Mouse (Mus musculus) midbrain, embryonic 10.5 days (tissue): ENCODE measurements around the gene Obscn. TPM values are rescaled to one million over a fixed set of nuclear protein-coding genes. Genes with fewer than 3 reads are reported as not detected.

Source experiments
- DNase-seq: peaks from one replicate; pipeline ENCODE4 v3.0.0-alpha.2; 2017; ENCODE audit warnings: low spot score
- H3K27ac ChIP-seq: fragments of 300-500 bp; sonication (generic); replicated peaks from 2 replicates; pipeline ENCODE4 v1.5.1; 2016; ENCODE audit warnings: mild to moderate bottlenecking
- H3K27me3 ChIP-seq: fragments of 300-500 bp; sonication (generic); 2 replicates; pipeline ENCODE4 v1.6.1; 2016; ENCODE audit warnings: low read depth, mild to moderate bottlenecking; ENCODE audit not compliant: poor library complexity, severe bottlenecking
- H3K36me3 ChIP-seq: fragments of 300-500 bp; sonication (generic); 2 replicates; pipeline ENCODE4 v1.6.1; 2016; ENCODE audit warnings: mild to moderate bottlenecking, moderate library complexity
- H3K4me1 ChIP-seq: fragments of 300-500 bp; sonication (generic); 2 replicates; pipeline ENCODE4 v1.6.1; 2016
- H3K4me3 ChIP-seq: fragments of 300-500 bp; sonication (generic); 2 replicates; pipeline ENCODE4 v1.5.1; 2016; ENCODE audit warnings: mild to moderate bottlenecking, moderate library complexity
- H3K9me3 ChIP-seq: fragments of 300-500 bp; sonication (generic); replicated peaks from 2 replicates; pipeline ENCODE4 v1.6.1; 2016; ENCODE audit warnings: mild to moderate bottlenecking
- WGBS: fragments of 180-500 bp; shearing (Covaris S2); methylation state at CpG from one replicate; pipeline ENCODE4 v1.1.7; 2016; 5-methylcytosine and 5-hydroxymethylcytosine counted together
- polyA plus RNA-seq: library from polyadenylated mRNA; unstranded; fragments of >200 nt; fragmentation: Nextera tagmentation; extraction: Ambion mirVana; gene quantifications from 2 replicates; pipeline ENCODE4 v1.2.1, GENCODE M21; 2016

Obscn gene
- polyA plus RNA-seq, 1 experiment from 2014 or later = 0.01 TPM

GRCm38 (mm10) chr11:58983691-58984341 is 152.4 kb downstream of the Obscn start:
- DNase-seq = no peak

GRCm38 (mm10) chr11:58982471-58983097 is 153.6 kb downstream of the Obscn start:
- H3K4me3 ChIP-seq = peak overlapping the region; percentile 4; the same call in 1 of the 2 replicates
- DNase-seq = no peak
- H3K9me3 ChIP-seq = no peaks in the 10 kb centered on the region
- H3K4me1 ChIP-seq = peaks cover 41% of the 10 kb centered on the region
- peaks cover 64% of the 10 kb centered on the region for H3K36me3 ChIP-seq
- 91% methylated on average over 18 of the region's 18 CpGs for WGBS
- H3K27me3 ChIP-seq = no peaks in the 10 kb centered on the region
- no peak overlapping the region for H3K27ac ChIP-seq

More at GRCm38 (mm10) chr11:58983691-58984341, 152.4 kb downstream of the Obscn start:
- H3K9me3 ChIP-seq = no peaks in the 10 kb centered on the region
- H3K4me1 ChIP-seq = peaks cover 34% of the 10 kb centered on the region
- no peak overlapping the region for H3K4me3 ChIP-seq
- H3K27me3 ChIP-seq = no peaks in the 10 kb centered on the region
- 94% methylated on average over 6 of the region's 6 CpGs for WGBS
- no peak overlapping the region for H3K27ac ChIP-seq
- peaks cover 77% of the 10 kb centered on the region for H3K36me3 ChIP-seq

- Histone ChIP-seq H3K4me3 (peak overlapping the region; percentile 4; the same call in 1 of the 2 replicates), H3K27me3 (no peaks in the 10 kb centered on the region), H3K36me3 (peaks cover 57% of the 10 kb centered on the region), H3K4me1 (peaks cover 46% of the 10 kb centered on the region), H3K9me3 (no peaks in the 10 kb centered on the region), H3K27ac (no peak overlapping the region)
- DNase-seq = no peak
- WGBS = 62% methylated on average over 14 of the region's 14 CpGs
Observed at GRCm38 (mm10) chr11:58981541-58982447, 154.4 kb downstream of the Obscn start.

GRCm38 (mm10) chr11:58980381-58980990 is 155.7 kb downstream of the Obscn start:
- Histone ChIP-seq H3K27me3 (no peaks in the 10 kb centered on the region), H3K4me3 (no peak overlapping the region; the same call in 1 of the 2 replicates), H3K27ac (no peak overlapping the region), H3K36me3 (peaks cover 49% of the 10 kb centered on the region), H3K9me3 (no peaks in the 10 kb centered on the region), H3K4me1 (peaks cover 58% of the 10 kb centered on the region)
- 70% methylated on average over 5 of the region's 5 CpGs for WGBS
- DNase-seq = no peak

- H3K4me3 ChIP-seq = peak overlapping the region; percentile 95
- no peaks in the 10 kb centered on the region for H3K9me3 ChIP-seq
- no peaks in the 10 kb centered on the region for H3K27me3 ChIP-seq
- 84% methylated on average over 7 of the region's 7 CpGs for WGBS
- H3K27ac ChIP-seq = no peak overlapping the region
- DNase-seq = no peak
- peaks cover 46% of the 10 kb centered on the region for H3K36me3 ChIP-seq
- H3K4me1 ChIP-seq = peaks cover 58% of the 10 kb centered on the region
Observed at GRCm38 (mm10) chr11:58979661-58980060, 156.5 kb downstream of the Obscn start.

GRCm38 (mm10) chr11:58979183-58979582 is 157.0 kb downstream of the Obscn start:
- 83% methylated on average over 3 of the region's 3 CpGs for WGBS
- Histone ChIP-seq H3K4me1 (peaks cover 61% of the 10 kb centered on the region), H3K36me3 (peaks cover 46% of the 10 kb centered on the region), H3K4me3 (peak overlapping the region; percentile 95), H3K9me3 (no peaks in the 10 kb centered on the region), H3K27ac (no peak overlapping the region), H3K27me3 (no peaks in the 10 kb centered on the region)
- no peak for DNase-seq

- peak overlapping the region; percentile 95 for H3K4me3 ChIP-seq
- H3K27me3 ChIP-seq = no peaks in the 10 kb centered on the region
- peaks cover 63% of the 10 kb centered on the region for H3K4me1 ChIP-seq
- 5% methylated on average over 5 of the region's 5 CpGs for WGBS
- DNase-seq = no peak
- no peaks in the 10 kb centered on the region for H3K9me3 ChIP-seq
- peaks cover 46% of the 10 kb centered on the region for H3K36me3 ChIP-seq
- peak overlapping the region; percentile 91 for H3K27ac ChIP-seq
Observed at GRCm38 (mm10) chr11:58978706-58979030, 157.5 kb downstream of the Obscn start.

GRCm38 (mm10) chr11:58978027-58978705 is 158.0 kb downstream of the Obscn start, which contains the start of gene Trim11:
Gene Trim11 (plus strand): TSS chr11:58978093.
- under 1% methylated on average over 64 of the region's 64 CpGs for WGBS
- Histone ChIP-seq H3K4me3 (peak within 1 kb of the TSS; percentile 95), H3K9me3 (no peaks in the 10 kb centered on the region), H3K36me3 (peaks cover 42% of the 10 kb centered on the region), H3K27me3 (no peaks in the 10 kb centered on the region), H3K27ac (peak within 1 kb of the TSS; percentile 91), H3K4me1 (peaks cover 63% of the 10 kb centered on the region)
- DNase-seq = peak; percentile 83

- WGBS = 0% methylated on average over 21 of the region's 21 CpGs
- Histone ChIP-seq H3K27me3 (no peaks in the 10 kb centered on the region), H3K27ac (peak overlapping the region; percentile 91), H3K4me3 (peak overlapping the region; percentile 95), H3K4me1 (peaks cover 63% of the 10 kb centered on the region), H3K36me3 (peaks cover 36% of the 10 kb centered on the region), H3K9me3 (no peaks in the 10 kb centered on the region)
- no peak for DNase-seq
Observed at GRCm38 (mm10) chr11:58977607-58978026, 158.6 kb downstream of the Obscn start.

GRCm38 (mm10) chr11:58977150-58977549 is 159.1 kb downstream of the Obscn start:
- Histone ChIP-seq H3K36me3 (peaks cover 36% of the 10 kb centered on the region), H3K27me3 (no peaks in the 10 kb centered on the region), H3K27ac (peak overlapping the region; percentile 91), H3K4me1 (peaks cover 62% of the 10 kb centered on the region), H3K9me3 (no peaks in the 10 kb centered on the region), H3K4me3 (peak overlapping the region; percentile 95)
- WGBS = under 1% methylated on average over 29 of the region's 29 CpGs
- peak; percentile 52 for DNase-seq

GRCm38 (mm10) chr11:58974414-58974813 is 161.8 kb downstream of the Obscn start:
- peaks cover 36% of the 10 kb centered on the region for H3K4me1 ChIP-seq
- no peak for DNase-seq
- no peaks in the 10 kb centered on the region for H3K9me3 ChIP-seq
- 86% methylated on average over 3 of the region's 3 CpGs for WGBS
- H3K27me3 ChIP-seq = no peaks in the 10 kb centered on the region
- peaks cover 52% of the 10 kb centered on the region for H3K36me3 ChIP-seq
- no peak overlapping the region for H3K27ac ChIP-seq
- H3K4me3 ChIP-seq = peak overlapping the region; percentile 9; the same call in 1 of the 2 replicates

- no peak for DNase-seq
- Histone ChIP-seq H3K36me3 (peaks cover 71% of the 10 kb centered on the region), H3K9me3 (no peaks in the 10 kb centered on the region), H3K4me1 (peaks cover 18% of the 10 kb centered on the region), H3K27ac (no peak overlapping the region), H3K27me3 (no peaks in the 10 kb centered on the region), H3K4me3 (no peak overlapping the region)
- WGBS = 92% methylated on average over 3 of the region's 3 CpGs
Observed at GRCm38 (mm10) chr11:58971796-58972195, 164.4 kb downstream of the Obscn start.
